Mouse (Mus musculus): ENCODE results near the gene H2-Oa.

Gene H2-Oa

GRCm38 (mm10) chr17:34101185-34101584, 9.0 kb downstream of the H2-Oa start:
- DNase-seq (ENCODE audit: low spot score in 2 of 2), result no peak

DNA sequence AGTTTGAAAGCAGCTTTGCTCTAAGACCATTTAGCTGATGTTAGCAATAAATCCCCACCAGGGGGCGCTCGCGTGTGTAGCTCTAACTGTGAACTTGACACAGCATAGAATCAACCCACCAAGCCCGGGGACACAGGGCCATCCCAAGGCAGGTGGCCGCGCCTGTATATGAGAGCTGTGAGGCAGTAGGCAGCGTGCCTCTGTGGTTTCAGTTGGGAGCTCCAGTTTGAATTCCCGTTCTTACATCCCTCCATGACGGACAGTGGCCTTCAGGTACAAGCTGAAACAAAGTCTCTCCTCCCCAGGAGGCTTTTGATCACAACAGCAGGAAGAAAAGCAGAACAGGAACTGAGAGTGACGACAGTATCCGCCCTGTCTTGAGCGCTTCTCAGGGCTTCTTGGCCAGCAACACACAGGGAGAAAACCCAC, 9.5 kb downstream of the H2-Oa start:
- DNase-seq (ENCODE audit: low spot score in 2 of 2), result peak; percentile 80 to 88

GRCm38 (mm10) chr17:34102831-34103230, 10.7 kb downstream of the H2-Oa start:
- no peak for DNase-seq (ENCODE audit: low spot score in 2 of 2)

DNA sequence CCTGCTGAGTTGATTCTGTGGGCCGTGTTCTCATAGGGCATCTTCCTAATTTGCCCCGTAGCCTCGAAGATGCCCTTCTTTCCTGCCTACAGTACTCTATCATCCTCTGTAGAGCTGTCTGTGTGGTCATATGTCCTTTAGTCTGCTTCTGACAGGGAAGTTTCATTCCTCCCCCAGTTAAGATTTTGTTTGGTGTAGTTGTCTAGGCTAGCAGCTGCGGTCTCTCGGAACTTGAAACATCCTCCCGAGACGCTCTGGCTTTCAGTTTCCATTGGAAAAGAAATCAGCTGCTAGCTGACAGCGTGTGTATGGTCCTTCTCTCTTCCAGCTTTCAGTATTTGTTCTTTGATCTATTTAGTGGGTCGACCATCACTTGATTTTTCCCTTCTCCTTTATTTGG, 12.7 kb downstream of the H2-Oa start:
- DNase-seq (ENCODE audit: low spot score in 2 of 2), result no peak

GRCm38 (mm10) chr17:34106555-34106954, 14.4 kb downstream of the H2-Oa start:
- no peak for DNase-seq (ENCODE audit: low spot score in 2 of 2)

DNA sequence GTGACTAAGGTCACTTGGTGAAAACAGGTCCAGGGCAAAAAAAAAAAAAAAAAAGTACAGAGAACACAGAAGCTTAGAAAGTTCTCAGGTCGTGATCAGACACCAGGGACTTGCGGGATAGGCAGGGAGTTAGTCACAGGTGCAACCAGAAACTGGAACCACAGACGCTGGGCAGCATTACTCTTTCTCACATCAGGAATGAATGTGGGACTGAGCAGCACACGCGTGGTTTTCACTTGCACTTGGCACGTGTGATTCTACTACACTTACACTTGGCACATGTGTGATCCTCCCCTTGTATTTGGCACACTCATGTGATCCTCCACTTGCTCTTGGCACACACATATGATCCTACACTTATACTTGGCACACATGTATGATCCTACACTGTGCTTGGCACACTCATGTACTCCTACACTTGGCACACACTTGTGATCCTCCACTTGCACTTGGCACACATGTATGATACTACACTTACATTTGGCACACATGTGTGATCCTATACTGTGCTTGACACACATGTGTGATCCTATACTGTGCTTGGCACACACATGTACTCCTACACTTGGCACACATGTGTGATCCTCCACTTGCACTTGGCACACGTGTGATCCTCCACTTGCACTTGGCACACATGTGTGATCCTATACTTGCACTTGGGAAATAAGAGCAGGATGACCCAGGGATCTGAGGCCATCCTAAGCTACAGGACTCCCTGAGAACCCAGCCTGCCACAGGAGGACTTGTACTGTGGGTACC, 15.1 kb downstream of the H2-Oa start:
- DNase-seq (ENCODE audit: low spot score in 2 of 2), result no peak

- DNase-seq (ENCODE audit: low spot score in 2 of 2), result no peak
These were observed 16.3 kb downstream of the H2-Oa start for GRCm38 (mm10) chr17:34108460-34108859.

DNA sequence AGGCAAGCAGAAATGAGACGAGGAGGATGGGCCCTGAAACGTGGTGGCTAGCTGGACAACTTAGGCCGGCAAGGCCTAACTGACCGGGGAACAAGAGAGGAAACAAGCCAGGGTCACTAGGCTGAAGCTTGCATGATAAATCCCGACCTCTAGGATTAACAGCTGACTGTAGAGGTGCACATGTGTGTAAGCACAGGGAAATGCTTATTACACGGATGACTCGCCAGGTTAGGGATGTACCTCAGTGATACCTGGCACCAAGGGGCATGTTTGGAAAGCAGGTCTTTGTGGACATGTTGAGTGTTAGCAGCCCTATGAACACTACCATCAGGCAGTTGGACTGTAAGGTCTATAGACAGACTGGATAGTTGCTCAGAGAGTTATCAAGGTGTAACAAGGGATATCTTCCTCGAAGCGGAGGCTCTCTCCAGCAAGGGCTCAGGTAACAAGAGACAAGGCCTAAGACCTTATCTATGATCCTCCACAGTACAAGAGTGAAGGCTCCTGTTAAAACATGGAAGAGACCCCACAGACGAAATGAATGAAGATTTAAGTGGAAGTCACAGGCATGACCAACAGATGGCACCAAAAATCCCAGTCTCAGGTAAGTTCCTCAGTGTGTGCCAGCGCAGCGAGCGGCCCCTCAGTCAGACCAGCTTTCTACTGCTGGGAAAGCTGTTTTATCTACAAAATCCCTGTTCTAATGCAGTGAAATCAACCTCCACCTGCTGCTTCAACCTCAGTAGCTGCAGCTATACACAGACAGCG, 17.1 kb downstream of the H2-Oa start:
- DNase-seq (ENCODE audit: low spot score in 2 of 2), result no peak

GRCm38 (mm10) chr17:34109806-34110195, 17.7 kb downstream of the H2-Oa start:
- no peak for DNase-seq (ENCODE audit: low spot score in 2 of 2)

DNA sequence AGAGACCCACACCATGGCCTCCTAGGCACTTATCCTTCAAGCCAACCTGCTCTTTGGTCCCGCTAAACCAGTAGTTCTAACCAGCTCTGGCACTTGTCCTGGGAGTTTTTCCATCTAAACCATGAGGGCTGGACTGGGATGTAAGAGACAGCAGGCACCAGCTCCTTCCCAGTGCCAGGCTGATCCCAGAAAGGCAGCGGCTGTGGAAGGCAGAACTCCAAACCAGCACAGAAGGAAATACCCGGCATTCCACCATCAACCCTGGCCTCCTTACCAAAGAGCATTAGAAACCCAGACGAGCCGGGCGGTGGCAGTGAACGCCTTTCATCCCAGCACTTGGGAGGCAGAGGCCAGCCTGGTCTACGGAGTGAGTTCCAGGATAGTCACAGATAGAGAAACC, 18.2 kb downstream of the H2-Oa start:
- DNase-seq (ENCODE audit: low spot score in 2 of 2), result no peak

DNA sequence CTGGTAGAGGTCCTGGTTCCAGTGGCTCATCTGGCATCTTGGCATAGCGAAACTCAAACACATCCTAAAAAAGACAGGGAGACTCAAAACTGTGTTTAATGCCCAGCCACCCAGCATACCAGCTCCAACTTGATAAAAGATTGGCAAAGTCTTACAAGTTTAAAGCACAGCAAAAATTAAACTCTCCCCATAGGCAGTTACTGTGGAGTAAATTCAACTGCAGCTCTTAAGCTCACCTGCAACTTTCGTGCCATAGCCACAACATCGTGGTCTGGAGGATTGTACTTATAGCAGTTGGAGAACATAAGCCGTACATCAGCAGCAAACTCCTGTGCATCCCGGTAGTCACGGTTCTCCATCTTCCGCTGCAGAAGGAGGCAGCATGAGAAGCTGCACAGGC, 22.0 kb downstream of the H2-Oa start:
- DNase-seq (ENCODE audit: low spot score in 2 of 2), result no peak

DNA sequence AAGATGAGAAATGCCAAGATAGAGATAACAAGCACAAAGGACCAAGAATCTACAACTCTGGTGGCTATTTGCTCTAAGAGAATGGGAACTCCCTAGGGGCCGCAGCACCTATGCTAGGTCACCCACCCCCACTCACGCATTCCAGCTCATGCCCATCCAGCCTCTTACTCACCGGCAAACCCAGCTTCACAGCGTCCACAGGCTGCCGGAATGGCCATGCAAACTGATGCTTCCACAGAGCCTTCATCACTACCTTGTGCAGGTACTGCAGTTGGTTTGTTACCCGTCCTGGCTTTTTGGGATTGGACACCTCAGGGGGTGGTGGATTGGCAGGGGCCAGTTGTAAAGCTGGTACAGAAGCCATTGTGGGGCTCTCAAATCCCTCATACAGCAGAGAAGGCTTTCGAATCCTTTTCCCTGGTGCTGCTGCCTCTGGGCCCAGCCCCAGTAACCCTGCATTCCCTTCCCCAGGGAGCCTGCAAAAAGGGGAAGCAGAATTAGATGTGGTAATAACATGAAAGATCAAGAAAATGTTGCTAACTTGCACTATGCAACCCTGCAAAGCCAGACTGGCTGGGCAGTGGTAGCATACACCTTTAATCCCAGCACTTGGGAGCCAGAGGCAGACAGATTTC, 24.7 kb downstream of the H2-Oa start:
- no peak for DNase-seq (ENCODE audit: low spot score in 2 of 2)

- DNase-seq (ENCODE audit: low spot score in 2 of 2), result no peak
These were observed 25.4 kb downstream of the H2-Oa start for GRCm38 (mm10) chr17:34117421-34118112.

DNA sequence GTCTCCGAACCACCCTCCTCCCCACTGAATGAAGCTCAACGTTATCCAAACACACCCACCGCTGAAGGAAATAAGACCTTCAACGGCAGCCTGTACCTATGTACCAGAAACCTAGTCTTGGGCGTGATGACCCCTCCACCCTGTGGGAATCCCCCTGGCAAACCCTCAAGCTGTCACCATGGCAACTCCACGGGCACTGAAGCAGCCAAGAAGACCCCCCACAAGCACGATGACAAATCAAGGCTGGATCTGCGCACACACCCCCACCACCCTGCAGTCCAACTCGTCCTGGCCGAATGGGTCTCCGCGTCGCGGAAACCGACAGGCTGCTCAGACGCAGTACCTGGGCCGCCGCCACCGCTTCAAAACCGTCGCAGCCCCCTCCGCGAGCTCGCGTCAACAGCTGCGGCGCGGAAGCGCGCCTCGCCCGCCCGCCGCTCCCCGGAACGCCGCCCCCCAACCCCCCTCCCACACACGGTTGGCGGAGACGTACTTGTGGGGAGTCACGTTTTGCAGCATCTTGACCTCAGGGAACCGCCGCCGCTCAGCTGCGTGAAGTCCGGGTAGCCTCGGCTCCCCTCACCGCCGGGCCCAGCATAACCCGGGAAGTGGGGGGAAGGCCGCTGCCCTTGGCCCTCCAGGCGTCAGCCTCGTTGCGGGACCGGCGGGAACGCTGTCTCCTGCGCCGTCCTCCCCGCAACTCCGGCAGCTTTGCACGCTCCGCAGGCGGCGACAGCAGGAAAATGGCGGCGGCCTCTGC, 26.2 kb downstream of the H2-Oa start:
- DNase-seq (ENCODE audit: low spot score in 2 of 2), result peak; percentile 55 to 65

GRCm38 (mm10) chr17:34118873-34119248, 26.7 kb downstream of the H2-Oa start:
- DNase-seq (ENCODE audit: low spot score in 2 of 2), result peak in 1 of 2 experiments; percentile 59

- DNase-seq (ENCODE audit: low spot score in 2 of 2), result peak; percentile 98 to 99
These were observed 27.4 kb downstream of the H2-Oa start, which contains the start of gene H2-DMa for GRCm38 (mm10) chr17:34119249-34120179. Gene H2-DMa (plus strand): TSS chr17:34119541.

- DNase-seq (ENCODE audit: low spot score in 2 of 2), result peak; percentile 88 to 89
These were observed 28.1 kb downstream of the H2-Oa start for GRCm38 (mm10) chr17:34120180-34120723.

DNA sequence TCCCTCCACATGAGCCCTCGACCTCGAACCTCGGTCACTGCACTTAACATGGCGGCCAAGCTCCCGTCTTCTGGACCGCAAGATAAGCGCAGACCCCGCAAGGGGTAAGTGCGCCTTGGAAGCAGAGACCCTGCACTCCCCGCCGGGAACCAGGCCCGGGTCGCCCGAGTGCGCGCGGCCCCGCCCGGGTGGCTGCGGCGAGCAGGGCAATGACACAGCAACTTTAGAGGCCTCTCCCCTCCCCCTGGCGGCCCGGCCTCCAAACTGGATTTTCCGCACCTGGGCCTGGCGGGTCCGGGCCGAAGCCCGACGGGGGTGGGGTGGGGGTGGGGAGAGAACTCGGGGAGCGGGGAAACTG, 28.7 kb downstream of the H2-Oa start:
- DNase-seq (ENCODE audit: low spot score in 2 of 2), result peak; percentile 66 to 78

- DNase-seq (ENCODE audit: low spot score in 2 of 2), result peak; percentile 85 to 92
These were observed 29.2 kb downstream of the H2-Oa start for GRCm38 (mm10) chr17:34121172-34121878.
